In genomic region chr6:124690517-124690916, GRCm38 (mm10) we compare ENCODE assay signal across 27 mouse cellular contexts. TPM values are rescaled to one million over a fixed set of nuclear protein-coding genes. Genes with fewer than 3 reads are reported as not detected.
A peak's percentile ranks its signal among the peaks of the same experiment; 100 is the strongest.
DNase-seq lines count a peak whose midpoint lies in the region; ATAC-seq and TF ChIP-seq lines count a peak whose summit lies in the region.
"Had no signal": no experiment of that assay in that cellular context is flagged by ENCODE, and none has a peak within 500 bp of the region (broad histone marks: within the 10 kb centered on the region; RNA-seq: fewer than 3 reads in every experiment).

No protein-coding gene starts in this region.

- WGBS in kidney, adult 2 months: 60% methylated on average over 3 of the region's 3 CpGs
- WGBS in liver, embryonic 15.5 days (ENCODE audit: insufficient replicate concordance): 67% methylated on average over 3 of the region's 3 CpGs
- WGBS in liver, embryonic 11.5 days: 89% methylated on average over 3 of the region's 3 CpGs
- 98% methylated on average over 3 of the region's 3 CpGs for WGBS in midbrain, embryonic 11.5 days
- WGBS in midbrain, embryonic 10.5 days: 97% methylated on average over 3 of the region's 3 CpGs
- WGBS in liver, postnatal 0 days (ENCODE audit: insufficient replicate concordance): 56% methylated on average over 3 of the region's 3 CpGs

- TF ChIP-seq EP300 in liver, postnatal 0 days (IDR thresholded peaks at IDR 0.05; ENCODE audit: low read depth): peak; percentile 70

- ATAC-seq in liver, embryonic 15.5 days (ENCODE audit: insufficient read depth): no peak; the same call in 1 of the 2 replicates
- no peak for ATAC-seq in liver, embryonic 11.5 days (replicated peaks; ENCODE audit: low FRiP score)
- no peak for ATAC-seq in midbrain, embryonic 11.5 days (ENCODE audit: low FRiP score)
- peak; percentile 72 for ATAC-seq in liver, postnatal 0 days
- ATAC-seq: activated CD4-positive, CD25-positive, alpha-beta regulatory T cell, adult 4 months; forebrain, embryonic 13.5 days; forebrain, embryonic 15.5 days; forebrain, postnatal 0 days; Patski had no signal

- no peak for TF ChIP-seq POLR2A in kidney, adult 2 months (IDR thresholded peaks at IDR 0.05; ENCODE audit: low read depth, low read length)

- H3K27me3 ChIP-seq in kidney, adult 2 months (replicated peaks; ENCODE audit: control insufficient read depth, insufficient read depth, low read length): no peaks in the 10 kb centered on the region
- H3K27me3 ChIP-seq in liver, embryonic 15.5 days: no peaks in the 10 kb centered on the region
- H3K27me3 ChIP-seq in liver, embryonic 11.5 days (replicated peaks; ENCODE audit: control insufficient read depth, insufficient read depth, low read length): no peaks in the 10 kb centered on the region
- no peaks in the 10 kb centered on the region for H3K27me3 ChIP-seq in midbrain, embryonic 11.5 days (ENCODE audit: control insufficient read depth, insufficient read depth, low read length)
- no peaks in the 10 kb centered on the region for H3K27me3 ChIP-seq in midbrain, embryonic 10.5 days (ENCODE audit: low read depth, poor library complexity, severe bottlenecking)
- H3K27me3 ChIP-seq in liver, postnatal 0 days (ENCODE audit: insufficient read depth, low read length): no peaks in the 10 kb centered on the region
- H3K27me3 ChIP-seq: embryonic facial prominence, embryonic 13.5 days; embryonic facial prominence, embryonic 15.5 days; forebrain, embryonic 13.5 days; forebrain, embryonic 15.5 days; Patski had no signal

- H3K4me3 ChIP-seq in kidney, adult 2 months (ENCODE audit: insufficient read depth, low read depth, low read length): no peak overlapping the region
- no peak overlapping the region for H3K4me3 ChIP-seq in liver, embryonic 15.5 days (replicated peaks)
- no peak overlapping the region for H3K4me3 ChIP-seq in liver, embryonic 11.5 days (ENCODE audit: low read depth, low read length)
- no peak overlapping the region for H3K4me3 ChIP-seq in midbrain, embryonic 11.5 days (ENCODE audit: low read depth, low read length)
- H3K4me3 ChIP-seq in midbrain, embryonic 10.5 days: no peak overlapping the region
- no peak overlapping the region for H3K4me3 ChIP-seq in liver, postnatal 0 days (ENCODE audit: low read depth, low read length)
- H3K4me3 ChIP-seq: embryonic facial prominence, embryonic 13.5 days; embryonic facial prominence, embryonic 15.5 days; erythroblast, embryonic 14.5 days; forebrain, embryonic 10.5 days; forebrain, embryonic 13.5 days; forebrain, embryonic 15.5 days had no signal

- no peaks in the 10 kb centered on the region for H3K36me3 ChIP-seq in kidney, adult 2 months (ENCODE audit: control insufficient read depth, insufficient read depth, low read length)
- peaks cover 9% of the 10 kb centered on the region; the same call in 1 of the 2 replicates for H3K36me3 ChIP-seq in liver, embryonic 15.5 days (replicated peaks)
- H3K36me3 ChIP-seq in liver, embryonic 11.5 days (ENCODE audit: control insufficient read depth, insufficient read depth, low read length): no peaks in the 10 kb centered on the region
- no peaks in the 10 kb centered on the region for H3K36me3 ChIP-seq in midbrain, embryonic 11.5 days (ENCODE audit: control insufficient read depth, insufficient read depth, low read length)
- H3K36me3 ChIP-seq in midbrain, embryonic 10.5 days: no peaks in the 10 kb centered on the region
- H3K36me3 ChIP-seq in liver, postnatal 0 days (replicated peaks; ENCODE audit: insufficient read depth, low read length): peaks cover 2% of the 10 kb centered on the region; the same call in 1 of the 2 replicates
- H3K36me3 ChIP-seq: embryonic facial prominence, embryonic 13.5 days; embryonic facial prominence, embryonic 15.5 days; forebrain, embryonic 10.5 days; forebrain, embryonic 15.5 days had no signal

- DNase-seq in kidney, adult 2 months: peak; percentile 22
- no peak for DNase-seq in kidney, adult 8-10 months
- no peak for DNase-seq in liver, embryonic 11.5 days (ENCODE audit: low spot score)
- peak; percentile 75 for DNase-seq in midbrain, embryonic 11.5 days (ENCODE audit: low spot score, missing footprints)
- no peak for DNase-seq in midbrain, embryonic 10.5 days (ENCODE audit: low spot score)
- no peak for DNase-seq in liver, postnatal 0 days
- DNase-seq in Muller cell, postnatal 12 days (ENCODE audit: inconsistent ontology term): no peak
- DNase-seq: adrenal gland, adult 2 months; adrenal gland, postnatal 10 days; adrenal gland, postnatal 25 days; cerebellum, adult 11 months; cerebellum, adult 18-20 months; cerebellum, adult 8-10 months; cerebellum, adult 9-11 months; cerebellum, postnatal 14 days; cerebellum, postnatal 36 days; embryo, embryonic 11 days; forebrain, postnatal 0 days had no signal

- H3K4me1 ChIP-seq in kidney, adult 2 months (ENCODE audit: control insufficient read depth, insufficient read depth, low read length): peaks cover 26% of the 10 kb centered on the region
- H3K4me1 ChIP-seq in liver, embryonic 15.5 days (replicated peaks): peaks cover 57% of the 10 kb centered on the region
- peaks cover 19% of the 10 kb centered on the region for H3K4me1 ChIP-seq in liver, embryonic 11.5 days (replicated peaks; ENCODE audit: control insufficient read depth, insufficient read depth, low read length)
- no peaks in the 10 kb centered on the region for H3K4me1 ChIP-seq in midbrain, embryonic 11.5 days (ENCODE audit: control insufficient read depth, insufficient read depth, low read length)
- no peaks in the 10 kb centered on the region for H3K4me1 ChIP-seq in midbrain, embryonic 10.5 days
- H3K4me1 ChIP-seq in liver, postnatal 0 days (ENCODE audit: insufficient read depth): peaks cover 40% of the 10 kb centered on the region

- H3K9me3 ChIP-seq in liver, embryonic 15.5 days (replicated peaks): no peaks in the 10 kb centered on the region
- H3K9me3 ChIP-seq in liver, embryonic 11.5 days (ENCODE audit: control insufficient read depth, low read length): no peaks in the 10 kb centered on the region
- no peaks in the 10 kb centered on the region for H3K9me3 ChIP-seq in midbrain, embryonic 11.5 days (ENCODE audit: control insufficient read depth, low read length)
- no peaks in the 10 kb centered on the region for H3K9me3 ChIP-seq in midbrain, embryonic 10.5 days (replicated peaks)
- H3K9me3 ChIP-seq in liver, postnatal 0 days (ENCODE audit: low read length): no peaks in the 10 kb centered on the region
- H3K9me3 ChIP-seq: embryonic facial prominence, embryonic 13.5 days; embryonic facial prominence, embryonic 15.5 days; forebrain, embryonic 10.5 days; forebrain, embryonic 13.5 days; forebrain, embryonic 15.5 days had no signal

- no peak overlapping the region for H3K9ac ChIP-seq in liver, embryonic 15.5 days
- no peak overlapping the region for H3K9ac ChIP-seq in liver, embryonic 11.5 days (ENCODE audit: low read depth, low read length)
- H3K9ac ChIP-seq in midbrain, embryonic 11.5 days (ENCODE audit: low read length): no peak overlapping the region
- H3K9ac ChIP-seq in liver, postnatal 0 days (replicated peaks): no peak overlapping the region
- H3K9ac ChIP-seq: embryonic facial prominence, embryonic 13.5 days; embryonic facial prominence, embryonic 15.5 days; forebrain, embryonic 13.5 days; forebrain, embryonic 15.5 days; forebrain, postnatal 0 days had no signal

- no peak overlapping the region for H3K27ac ChIP-seq in kidney, adult 2 months (ENCODE audit: insufficient read depth, low read depth, low read length)
- peak overlapping the region; percentile 10; the same call in 1 of the 2 replicates for H3K27ac ChIP-seq in liver, embryonic 15.5 days (replicated peaks)
- no peak overlapping the region for H3K27ac ChIP-seq in liver, embryonic 11.5 days (ENCODE audit: low read depth, low read length)
- H3K27ac ChIP-seq in midbrain, embryonic 11.5 days (ENCODE audit: low read depth, low read length): no peak overlapping the region
- no peak overlapping the region for H3K27ac ChIP-seq in midbrain, embryonic 10.5 days (replicated peaks)
- H3K27ac ChIP-seq in liver, postnatal 0 days (ENCODE audit: low read depth): peak overlapping the region; percentile 88
- H3K27ac ChIP-seq: embryonic facial prominence, embryonic 13.5 days; embryonic facial prominence, embryonic 15.5 days; forebrain, embryonic 10.5 days; forebrain, embryonic 13.5 days; forebrain, embryonic 15.5 days had no signal

- no peak overlapping the region for H3K4me2 ChIP-seq in liver, embryonic 15.5 days
- no peak overlapping the region for H3K4me2 ChIP-seq in liver, embryonic 11.5 days
- no peak overlapping the region for H3K4me2 ChIP-seq in midbrain, embryonic 11.5 days
- H3K4me2 ChIP-seq in liver, postnatal 0 days (ENCODE audit: low read depth, low read length): no peak overlapping the region
- H3K4me2 ChIP-seq: embryonic facial prominence, embryonic 13.5 days; embryonic facial prominence, embryonic 15.5 days; forebrain, embryonic 13.5 days; forebrain, embryonic 15.5 days had no signal

- TF ChIP-seq CTCF in kidney, adult 2 months (conservative IDR thresholded peaks at IDR 0.05; ENCODE audit: insufficient read depth, insufficient read length, low read depth, low read length): no peak
- TF ChIP-seq CTCF in liver, postnatal 0 days (IDR thresholded peaks at IDR 0.05; ENCODE audit: low read depth): no peak

RNA-seq across cellular contexts. Expression of gene Emg1, which starts 21.5 kb away (rescaled TPM):
- 50.5 and 67.4 TPM in 2 replicates for polyA plus RNA-seq in kidney, adult 2 months (2012; rRNA removed)
- 122 and 128 TPM in 2 replicates for polyA plus RNA-seq in liver, embryonic 15.5 days (2015; fragmentation: Nextera tagmentation; extraction: Ambion mirVana)
- polyA plus RNA-seq in liver, embryonic 11.5 days (2014; fragmentation: Nextera tagmentation; extraction: Ambion mirVana): 311 and 329 TPM in 2 replicates
- 215 and 219 TPM in 2 replicates for polyA plus RNA-seq in midbrain, embryonic 11.5 days (2014; fragmentation: Nextera tagmentation; extraction: Ambion mirVana)
- polyA plus RNA-seq in midbrain, embryonic 10.5 days (2016; fragmentation: Nextera tagmentation; extraction: Ambion mirVana): 217 and 243 TPM in 2 replicates
- 93.2 and 96.9 TPM in 2 replicates for polyA plus RNA-seq in liver, postnatal 0 days (2015; fragmentation: Nextera tagmentation; extraction: Ambion mirVana)

RNA-seq across cellular contexts. Expression of gene Phb2, which starts 21.6 kb away (rescaled TPM):
- polyA plus RNA-seq in kidney, adult 2 months (2012; rRNA removed): 181 and 193 TPM in 2 replicates
- polyA plus RNA-seq in liver, embryonic 15.5 days (2015; fragmentation: Nextera tagmentation; extraction: Ambion mirVana): 242 and 243 TPM in 2 replicates
- 640 and 660 TPM in 2 replicates for polyA plus RNA-seq in liver, embryonic 11.5 days (2014; fragmentation: Nextera tagmentation; extraction: Ambion mirVana)
- 343 and 353 TPM in 2 replicates for polyA plus RNA-seq in midbrain, embryonic 11.5 days (2014; fragmentation: Nextera tagmentation; extraction: Ambion mirVana)
- 401 and 471 TPM in 2 replicates for polyA plus RNA-seq in midbrain, embryonic 10.5 days (2016; fragmentation: Nextera tagmentation; extraction: Ambion mirVana)
- 308 and 318 TPM in 2 replicates for polyA plus RNA-seq in liver, postnatal 0 days (2015; fragmentation: Nextera tagmentation; extraction: Ambion mirVana)

RNA-seq across cellular contexts. Expression of gene Lpcat3, which starts 27.7 kb away (rescaled TPM):
- 215 and 231 TPM in 2 replicates for polyA plus RNA-seq in kidney, adult 2 months (2012; rRNA removed)
- polyA plus RNA-seq in liver, embryonic 15.5 days (2015; fragmentation: Nextera tagmentation; extraction: Ambion mirVana): 82.0 and 85.6 TPM in 2 replicates
- 84.2 and 90.0 TPM in 2 replicates for polyA plus RNA-seq in liver, embryonic 11.5 days (2014; fragmentation: Nextera tagmentation; extraction: Ambion mirVana)
- 30.9 and 32.3 TPM in 2 replicates for polyA plus RNA-seq in midbrain, embryonic 11.5 days (2014; fragmentation: Nextera tagmentation; extraction: Ambion mirVana)
- polyA plus RNA-seq in midbrain, embryonic 10.5 days (2016; fragmentation: Nextera tagmentation; extraction: Ambion mirVana): 35.8 and 38.7 TPM in 2 replicates
- 68.7 and 72.6 TPM in 2 replicates for polyA plus RNA-seq in liver, postnatal 0 days (2015; fragmentation: Nextera tagmentation; extraction: Ambion mirVana)

RNA-seq across cellular contexts. Expression of gene Ptpn6, which starts 48.0 kb away (rescaled TPM):
- 21.5 and 31.7 TPM in 2 replicates for polyA plus RNA-seq in kidney, adult 2 months (2012; rRNA removed)
- polyA plus RNA-seq in liver, embryonic 15.5 days (2015; fragmentation: Nextera tagmentation; extraction: Ambion mirVana): 38.1 and 43.7 TPM in 2 replicates
- 49.5 and 50.3 TPM in 2 replicates for polyA plus RNA-seq in liver, embryonic 11.5 days (2014; fragmentation: Nextera tagmentation; extraction: Ambion mirVana)
- 5.1 and 6.3 TPM in 2 replicates for polyA plus RNA-seq in midbrain, embryonic 11.5 days (2014; fragmentation: Nextera tagmentation; extraction: Ambion mirVana)
- polyA plus RNA-seq in midbrain, embryonic 10.5 days (2016; fragmentation: Nextera tagmentation; extraction: Ambion mirVana): 6.1 and 7.2 TPM in 2 replicates
- 39.2 and 45.1 TPM in 2 replicates for polyA plus RNA-seq in liver, postnatal 0 days (2015; fragmentation: Nextera tagmentation; extraction: Ambion mirVana)

RNA-seq across cellular contexts. Expression of gene Grcc10, which starts 50.7 kb away (rescaled TPM):
- 387 and 474 TPM in 2 replicates for polyA plus RNA-seq in kidney, adult 2 months (2012; rRNA removed)
- polyA plus RNA-seq in liver, embryonic 15.5 days (2015; fragmentation: Nextera tagmentation; extraction: Ambion mirVana): 75.9 and 76.4 TPM in 2 replicates
- polyA plus RNA-seq in liver, embryonic 11.5 days (2014; fragmentation: Nextera tagmentation; extraction: Ambion mirVana): 147 and 167 TPM in 2 replicates
- 532 and 550 TPM in 2 replicates for polyA plus RNA-seq in midbrain, embryonic 11.5 days (2014; fragmentation: Nextera tagmentation; extraction: Ambion mirVana)
- 445 and 490 TPM in 2 replicates for polyA plus RNA-seq in midbrain, embryonic 10.5 days (2016; fragmentation: Nextera tagmentation; extraction: Ambion mirVana)
- 148 and 157 TPM in 2 replicates for polyA plus RNA-seq in liver, postnatal 0 days (2015; fragmentation: Nextera tagmentation; extraction: Ambion mirVana)

Comparison
In these comparisons a context has a peak if more than half of its experiments do, and no peak if none do; other contexts are left out.
1. DNase-seq: peak in kidney, adult 2 months (single experiment) and midbrain, embryonic 11.5 days (single experiment); none in kidney, adult 8-10 months (0 of 2), liver, embryonic 11.5 days (single experiment), midbrain, embryonic 10.5 days (single experiment), liver, postnatal 0 days (single experiment) and Muller cell, postnatal 12 days (single experiment).
2. H3K27ac ChIP-seq: peak in liver, embryonic 15.5 days (single experiment) and liver, postnatal 0 days (single experiment); none in kidney, adult 2 months (single experiment), liver, embryonic 11.5 days (single experiment), midbrain, embryonic 11.5 days (single experiment) and midbrain, embryonic 10.5 days (single experiment).